Mouse (Mus musculus) thymus, adult 2 months (tissue): ENCODE measurements around the gene Sirpa.

Experiments
- CTCF ChIP-seq: fragments of 200-500 bp; IDR thresholded peaks from 2 replicates; pipeline ENCODE4 v1.5.1; 2012; ENCODE audit warnings: mild to moderate bottlenecking, control low read depth, low read length, moderate library complexity, borderline replicate concordance; ENCODE audit not compliant: control insufficient read depth, poor library complexity, insufficient read depth; ENCODE audit errors: extremely low read depth
- POLR2A ChIP-seq: fragments of 200-500 bp; IDR thresholded peaks from 2 replicates; pipeline ENCODE4 v1.6.1; 2012; ENCODE audit warnings: mild to moderate bottlenecking, low read length, control low read depth, moderate library complexity; ENCODE audit not compliant: control insufficient read depth, poor library complexity, insufficient read depth; ENCODE audit errors: extremely low read depth

- TF ChIP-seq CTCF (no peak), POLR2A (no peak)
Measured at GRCm38 (mm10) chr2:129655033-129655432, 62.4 kb downstream of the Sirpa start.
